Mouse (Mus musculus) limb, embryonic 15.5 days (tissue): Measurements from ENCODE around the gene Dhcr7. TPM values are rescaled to one million over a fixed set of nuclear protein-coding genes. Genes with fewer than 3 reads are reported as not detected.

Experiments used
- ATAC-seq: fragments of 200-750 bp; cut with Nextera tagmentation; 2 replicates; pipeline ENCODE4 v1.8.0; 2017; ENCODE audit warnings: low read depth, moderate TSS enrichment; ENCODE audit not compliant: insufficient number of reproducible peaks, low FRiP score, low TSS enrichment
- H3K27ac ChIP-seq: fragments of 300-500 bp; sonication (generic); 2 replicates; pipeline ENCODE4 v1.5.1; 2015; ENCODE audit warnings: moderate library complexity, mild to moderate bottlenecking, inconsistent platforms
- H3K27me3 ChIP-seq: fragments of 300-500 bp; sonication (generic); 2 replicates; pipeline ENCODE4 v1.6.1; 2015; ENCODE audit warnings: inconsistent platforms
- H3K36me3 ChIP-seq: fragments of 300-500 bp; sonication (generic); 2 replicates; pipeline ENCODE4 v1.6.1; 2015; ENCODE audit warnings: inconsistent platforms
- H3K4me1 ChIP-seq: fragments of 300-500 bp; sonication (generic); 2 replicates; pipeline ENCODE4 v1.6.1; 2015; ENCODE audit warnings: inconsistent platforms
- H3K4me2 ChIP-seq: fragments of 300-500 bp; sonication (generic); 2 replicates; pipeline ENCODE4 v1.6.1; 2015; ENCODE audit warnings: mild to moderate bottlenecking, inconsistent platforms
- H3K4me3 ChIP-seq: fragments of 300-500 bp; sonication (generic); 2 replicates; pipeline ENCODE4 v1.5.1; 2015; ENCODE audit warnings: mild to moderate bottlenecking, inconsistent platforms
- H3K9ac ChIP-seq: fragments of 300-500 bp; sonication (generic); 2 replicates; pipeline ENCODE4 v1.6.1; 2015; ENCODE audit warnings: inconsistent platforms
- H3K9me3 ChIP-seq: fragments of 300-500 bp; sonication (generic); 2 replicates; pipeline ENCODE4 v1.6.1; 2016; ENCODE audit warnings: inconsistent platforms
- WGBS: fragments of 180-500 bp; shearing (Covaris S2); methylation state at CpG from one replicate; pipeline ENCODE4 v1.1.7; 2015; 5-methylcytosine and 5-hydroxymethylcytosine counted together
- polyA plus RNA-seq: library from polyadenylated mRNA; unstranded; fragments of >200 nt; fragmentation: Nextera tagmentation; extraction: Ambion mirVana; gene quantifications from 2 replicates; pipeline ENCODE4 v1.2.1, GENCODE M21; 2015

Gene Dhcr7
- polyA plus RNA-seq, 1 experiment from 2014 or later: 45.2 TPM

- no peak for ATAC-seq
- Histone ChIP-seq H3K27ac (no peak overlapping the region), H3K36me3 (peaks cover 36% of the 10 kb centered on the region), H3K4me3 (no peak overlapping the region), H3K4me2 (no peak overlapping the region), H3K9ac (no peak overlapping the region), H3K4me1 (peaks cover 26% of the 10 kb centered on the region), H3K9me3 (no peaks in the 10 kb centered on the region), H3K27me3 (no peaks in the 10 kb centered on the region)
- WGBS: 66% methylated on average over 3 of the region's 3 CpGs
These were observed 12.0 kb downstream of the Dhcr7 start for GRCm38 (mm10) chr7:143834972-143835371.

GRCm38 (mm10) chr7:143837705-143838358, 14.9 kb downstream of the Dhcr7 start:
- Histone ChIP-seq H3K36me3 (peaks cover 64% of the 10 kb centered on the region), H3K4me2 (no peak overlapping the region), H3K4me1 (0 out of 2 replicates have a peak, but pooled peaks cover 3% of the 10 kb centered on the region), H3K4me3 (no peak overlapping the region), H3K27ac (no peak overlapping the region), H3K9ac (no peak overlapping the region), H3K9me3 (no peaks in the 10 kb centered on the region), H3K27me3 (no peaks in the 10 kb centered on the region)
- ATAC-seq: no peak
- WGBS: 74% methylated on average over 3 of the region's 3 CpGs

- no peaks in the 10 kb centered on the region for H3K9me3 ChIP-seq
- no peak for ATAC-seq
- H3K27me3 ChIP-seq: no peaks in the 10 kb centered on the region
- no peak overlapping the region for H3K4me3 ChIP-seq
- H3K9ac ChIP-seq: no peak overlapping the region
- H3K36me3 ChIP-seq: peaks cover 87% of the 10 kb centered on the region
- 89% methylated on average over 5 of the region's 5 CpGs for WGBS
- no peak overlapping the region for H3K4me2 ChIP-seq
- no peaks in the 10 kb centered on the region for H3K4me1 ChIP-seq
- no peak overlapping the region for H3K27ac ChIP-seq
These were observed 17.2 kb downstream of the Dhcr7 start for GRCm38 (mm10) chr7:143840121-143840520.

GRCm38 (mm10) chr7:143841301-143841700, 18.4 kb downstream of the Dhcr7 start:
- WGBS: 96% methylated on average over 8 of the region's 8 CpGs
- Histone ChIP-seq H3K4me2 (no peak overlapping the region), H3K4me1 (no peaks in the 10 kb centered on the region), H3K9me3 (no peaks in the 10 kb centered on the region), H3K9ac (no peak overlapping the region), H3K27me3 (no peaks in the 10 kb centered on the region), H3K4me3 (no peak overlapping the region), H3K27ac (no peak overlapping the region), H3K36me3 (peaks cover 97% of the 10 kb centered on the region)
- no peak for ATAC-seq

- Histone ChIP-seq H3K4me3 (no peak overlapping the region), H3K36me3 (peaks cover 59% of the 10 kb centered on the region), H3K27ac (no peak overlapping the region), H3K4me2 (no peak overlapping the region), H3K9ac (no peak overlapping the region), H3K27me3 (no peaks in the 10 kb centered on the region), H3K9me3 (no peaks in the 10 kb centered on the region), H3K4me1 (no peaks in the 10 kb centered on the region)
- WGBS: 92% methylated on average over 5 of the region's 5 CpGs
- no peak for ATAC-seq
These were observed 25.3 kb downstream of the Dhcr7 start for GRCm38 (mm10) chr7:143848127-143848767.

GRCm38 (mm10) chr7:143848768-143849482, 26.0 kb downstream of the Dhcr7 start:
- no peak overlapping the region for H3K4me2 ChIP-seq
- H3K36me3 ChIP-seq: peaks cover 52% of the 10 kb centered on the region
- no peak overlapping the region for H3K4me3 ChIP-seq
- no peaks in the 10 kb centered on the region for H3K27me3 ChIP-seq
- H3K4me1 ChIP-seq: no peaks in the 10 kb centered on the region
- 83% methylated on average over 8 of the region's 8 CpGs for WGBS
- H3K9ac ChIP-seq: no peak overlapping the region
- no peak for ATAC-seq
- no peaks in the 10 kb centered on the region for H3K9me3 ChIP-seq
- no peak overlapping the region for H3K27ac ChIP-seq

- no peak within 1 kb of the TSS for H3K4me2 ChIP-seq
- H3K27ac ChIP-seq: no peak within 1 kb of the TSS
- ATAC-seq: no peak
- 83% methylated on average over 2 of the region's 2 CpGs for WGBS
- no peaks in the 10 kb centered on the region for H3K36me3 ChIP-seq
- no peaks in the 10 kb centered on the region for H3K27me3 ChIP-seq
- H3K4me3 ChIP-seq: no peak within 1 kb of the TSS
- H3K9me3 ChIP-seq: no peaks in the 10 kb centered on the region
- H3K9ac ChIP-seq: no peak within 1 kb of the TSS
- H3K4me1 ChIP-seq: no peaks in the 10 kb centered on the region
These were observed 43.6 kb downstream of the Dhcr7 start, which contains the start of gene Gm498 for GRCm38 (mm10) chr7:143866538-143866937. Gene Gm498, plus strand, starts transcription at chr7:143866838.

- Histone ChIP-seq H3K9me3 (0 out of 2 replicates have a peak, but pooled peaks cover 5% of the 10 kb centered on the region), H3K9ac (no peak overlapping the region), H3K27ac (no peak overlapping the region), H3K4me1 (no peaks in the 10 kb centered on the region), H3K36me3 (no peaks in the 10 kb centered on the region), H3K4me3 (no peak overlapping the region), H3K4me2 (no peak overlapping the region), H3K27me3 (no peaks in the 10 kb centered on the region)
- no peak for ATAC-seq
- WGBS: 77% methylated on average over 4 of the region's 4 CpGs
These were observed 45.9 kb downstream of the Dhcr7 start for GRCm38 (mm10) chr7:143868874-143869273.

GRCm38 (mm10) chr7:143883717-143884116, 60.8 kb downstream of the Dhcr7 start:
- no peak for ATAC-seq
- no peak overlapping the region for H3K27ac ChIP-seq
- H3K9me3 ChIP-seq: no peaks in the 10 kb centered on the region
- H3K4me2 ChIP-seq: no peak overlapping the region
- H3K4me3 ChIP-seq: no peak overlapping the region
- no peaks in the 10 kb centered on the region for H3K27me3 ChIP-seq
- no peaks in the 10 kb centered on the region for H3K4me1 ChIP-seq
- no peaks in the 10 kb centered on the region for H3K36me3 ChIP-seq
- WGBS: 76% methylated on average over 6 of the region's 6 CpGs
- no peak overlapping the region for H3K9ac ChIP-seq

- H3K9ac ChIP-seq: no peak overlapping the region
- no peaks in the 10 kb centered on the region for H3K9me3 ChIP-seq
- H3K27me3 ChIP-seq: 0 out of 2 replicates have a peak, but pooled peaks cover 8% of the 10 kb centered on the region
- H3K4me3 ChIP-seq: no peak overlapping the region
- H3K4me1 ChIP-seq: no peaks in the 10 kb centered on the region
- H3K36me3 ChIP-seq: no peaks in the 10 kb centered on the region
- no peak overlapping the region for H3K4me2 ChIP-seq
- 80% methylated on average over 2 of the region's 2 CpGs for WGBS
- H3K27ac ChIP-seq: no peak overlapping the region
- ATAC-seq: no peak
These were observed 68.2 kb downstream of the Dhcr7 start for GRCm38 (mm10) chr7:143891146-143891545.

- no peak for ATAC-seq
- H3K4me3 ChIP-seq: no peak overlapping the region
- no peaks in the 10 kb centered on the region for H3K36me3 ChIP-seq
- H3K9me3 ChIP-seq: no peaks in the 10 kb centered on the region
- H3K27ac ChIP-seq: no peak overlapping the region
- 75% methylated on average over 2 of the region's 2 CpGs for WGBS
- 0 out of 2 replicates have a peak, but pooled peaks cover 8% of the 10 kb centered on the region for H3K27me3 ChIP-seq
- no peaks in the 10 kb centered on the region for H3K4me1 ChIP-seq
- no peak overlapping the region for H3K4me2 ChIP-seq
- H3K9ac ChIP-seq: no peak overlapping the region
These were observed 69.4 kb downstream of the Dhcr7 start for GRCm38 (mm10) chr7:143892361-143892760.
